Mouse (Mus musculus) embryonic facial prominence, embryonic 11.5 days (tissue): ENCODE measurements around the gene Nmnat2. TPM values are rescaled to one million over a fixed set of nuclear protein-coding genes. Genes with fewer than 3 reads are reported as not detected.

Source experiments
- ATAC-seq: fragments of 200-750 bp; cut with Nextera tagmentation; replicated peaks from 2 replicates; pipeline ENCODE4 v1.8.0; 2017; ENCODE audit warnings: low read depth; ENCODE audit not compliant: insufficient number of reproducible peaks, low FRiP score, low TSS enrichment
- DNase-seq: peaks from one replicate; pipeline ENCODE4 v3.0.0-alpha.2; 2015; ENCODE audit warnings: low spot score
- H3K27ac ChIP-seq: fragments of 300-500 bp; sonication (generic); replicated peaks from 2 replicates; pipeline ENCODE4 v1.5.1; 2014; ENCODE audit warnings: mild to moderate bottlenecking, low read depth, low read length, control low read depth
- H3K27me3 ChIP-seq: fragments of 300-500 bp; sonication (generic); 2 replicates; pipeline ENCODE4 v1.6.1; 2014; ENCODE audit warnings: mild to moderate bottlenecking, low read length, moderate library complexity, mixed read lengths; ENCODE audit not compliant: control insufficient read depth, insufficient read depth
- H3K36me3 ChIP-seq: fragments of 300-500 bp; sonication (generic); replicated peaks from 2 replicates; pipeline ENCODE4 v1.6.1; 2014; ENCODE audit warnings: low read depth, mild to moderate bottlenecking, low read length, moderate library complexity, mixed read lengths; ENCODE audit not compliant: control insufficient read depth, insufficient read depth
- H3K4me1 ChIP-seq: fragments of 300-500 bp; sonication (generic); 2 replicates; pipeline ENCODE4 v1.6.1; 2014; ENCODE audit warnings: low read length, mixed read lengths; ENCODE audit not compliant: control insufficient read depth, insufficient read depth
- H3K4me2 ChIP-seq: fragments of 300-500 bp; sonication (generic); 2 replicates; pipeline ENCODE4 v1.6.1; 2014; ENCODE audit warnings: low read depth, mild to moderate bottlenecking, control low read depth, low read length, moderate library complexity
- H3K4me3 ChIP-seq: fragments of 300-500 bp; sonication (generic); 2 replicates; pipeline ENCODE4 v1.5.1; 2014; ENCODE audit warnings: low read depth, low read length, control low read depth
- H3K9ac ChIP-seq: fragments of 300-500 bp; sonication (generic); replicated peaks from 2 replicates; pipeline ENCODE4 v1.6.1; 2014; ENCODE audit warnings: mild to moderate bottlenecking, control low read depth, low read length
- H3K9me3 ChIP-seq: fragments of 300-500 bp; sonication (generic); replicated peaks from 2 replicates; pipeline ENCODE4 v1.6.1; 2016; ENCODE audit warnings: mild to moderate bottlenecking, low read length, inconsistent platforms, mixed read lengths; ENCODE audit not compliant: control insufficient read depth
- WGBS: fragments of 180-500 bp; shearing (Covaris S2); extraction: QIAGEN DNeasy Blood & Tissue Kit; methylation state at CpG from one replicate; pipeline ENCODE4 v1.1.7; 2014; 5-methylcytosine and 5-hydroxymethylcytosine counted together
- polyA plus RNA-seq: library from polyadenylated mRNA; unstranded; fragments of >200 nt; fragmentation: Nextera tagmentation; extraction: Ambion mirVana; gene quantifications from 2 replicates; pipeline ENCODE4 v1.2.1, GENCODE M21; 2014

Gene Nmnat2
- polyA plus RNA-seq, result 4.3 and 6.8 TPM in 2 replicates

GRCm38 (mm10) chr1:152954821-152955523, at the start of gene Nmnat2:
Gene Nmnat2 (plus strand): TSS chr1:152954993.
- peaks cover 22% of the 10 kb centered on the region for H3K27me3 ChIP-seq
- 0 out of 2 replicates have a peak, but pooled peaks cover 5% of the 10 kb centered on the region for H3K4me1 ChIP-seq
- H3K9ac ChIP-seq, result peak within 1 kb of the TSS; percentile 9; the same call in 1 of the 2 replicates
- H3K27ac ChIP-seq, result no peak within 1 kb of the TSS
- peak within 1 kb of the TSS; percentile 84 for H3K4me2 ChIP-seq
- peak within 1 kb of the TSS; percentile 49 for H3K4me3 ChIP-seq
- peak; percentile 57 for DNase-seq
- no peaks in the 10 kb centered on the region for H3K36me3 ChIP-seq
- WGBS, result 1% methylated on average over 42 of the region's 42 CpGs
- no peaks in the 10 kb centered on the region for H3K9me3 ChIP-seq
- peak; percentile 58 for ATAC-seq

- Histone ChIP-seq H3K9ac (no peak overlapping the region), H3K9me3 (no peaks in the 10 kb centered on the region), H3K4me3 (no peak overlapping the region), H3K27me3 (no peaks in the 10 kb centered on the region), H3K27ac (no peak overlapping the region), H3K4me2 (no peak overlapping the region), H3K36me3 (no peaks in the 10 kb centered on the region), H3K4me1 (no peaks in the 10 kb centered on the region)
- no peak for ATAC-seq
- DNase-seq, result no peak
- 80% methylated on average over 6 of the region's 6 CpGs for WGBS
Measured at GRCm38 (mm10) chr1:152913483-152914460, 41.0 kb upstream of the Nmnat2 start.

- Histone ChIP-seq H3K9me3 (no peaks in the 10 kb centered on the region), H3K4me1 (no peaks in the 10 kb centered on the region), H3K4me3 (no peak overlapping the region), H3K27ac (no peak overlapping the region), H3K27me3 (no peaks in the 10 kb centered on the region), H3K36me3 (no peaks in the 10 kb centered on the region), H3K9ac (no peak overlapping the region), H3K4me2 (no peak overlapping the region)
- no peak for DNase-seq
- WGBS, result 18% methylated on average over 5 of the region's 5 CpGs
- ATAC-seq, result no peak
Measured at GRCm38 (mm10) chr1:152915766-152916165, 39.0 kb upstream of the Nmnat2 start.

GRCm38 (mm10) chr1:152916936-152917335, 37.9 kb upstream of the Nmnat2 start:
- 82% methylated on average over 5 of the region's 5 CpGs for WGBS
- H3K4me1 ChIP-seq, result no peaks in the 10 kb centered on the region
- no peak overlapping the region for H3K27ac ChIP-seq

GRCm38 (mm10) chr1:152917626-152918025, 37.2 kb upstream of the Nmnat2 start:
- 70% methylated on average over 4 of the region's 4 CpGs for WGBS
- DNase-seq (no peak), ATAC-seq (no peak)
- H3K4me2 ChIP-seq, result no peak overlapping the region
- H3K27ac ChIP-seq, result no peak overlapping the region
- H3K36me3 ChIP-seq, result no peaks in the 10 kb centered on the region
- H3K27me3 ChIP-seq, result no peaks in the 10 kb centered on the region
- H3K4me1 ChIP-seq, result no peaks in the 10 kb centered on the region
- no peak overlapping the region for H3K4me3 ChIP-seq
- no peaks in the 10 kb centered on the region for H3K9me3 ChIP-seq
- no peak overlapping the region for H3K9ac ChIP-seq

More at GRCm38 (mm10) chr1:152916936-152917335, 37.9 kb upstream of the Nmnat2 start:
- Histone ChIP-seq H3K9me3 (no peaks in the 10 kb centered on the region), H3K9ac (no peak overlapping the region), H3K27me3 (no peaks in the 10 kb centered on the region), H3K4me2 (no peak overlapping the region), H3K4me3 (no peak overlapping the region), H3K36me3 (no peaks in the 10 kb centered on the region)
- DNase-seq, result no peak
- ATAC-seq, result no peak

GRCm38 (mm10) chr1:152921786-152922185, 33.0 kb upstream of the Nmnat2 start:
- no peak overlapping the region for H3K4me3 ChIP-seq
- H3K4me2 ChIP-seq, result no peak overlapping the region
- WGBS, result 81% methylated on average over 3 of the region's 3 CpGs
- ATAC-seq (no peak), DNase-seq (no peak)
- no peaks in the 10 kb centered on the region for H3K27me3 ChIP-seq
- H3K36me3 ChIP-seq, result no peaks in the 10 kb centered on the region
- H3K4me1 ChIP-seq, result no peaks in the 10 kb centered on the region
- H3K9me3 ChIP-seq, result no peaks in the 10 kb centered on the region
- H3K9ac ChIP-seq, result no peak overlapping the region
- H3K27ac ChIP-seq, result no peak overlapping the region

- no peak overlapping the region for H3K9ac ChIP-seq
- DNase-seq (no peak), ATAC-seq (no peak)
- no peak overlapping the region for H3K4me2 ChIP-seq
- 52% methylated on average over 11 of the region's 11 CpGs for WGBS
- no peaks in the 10 kb centered on the region for H3K36me3 ChIP-seq
- H3K9me3 ChIP-seq, result no peaks in the 10 kb centered on the region
- H3K27me3 ChIP-seq, result no peaks in the 10 kb centered on the region
- no peak overlapping the region for H3K27ac ChIP-seq
- no peak overlapping the region for H3K4me3 ChIP-seq
- no peaks in the 10 kb centered on the region for H3K4me1 ChIP-seq
Measured at GRCm38 (mm10) chr1:152933962-152934361, 20.8 kb upstream of the Nmnat2 start.

- Histone ChIP-seq H3K27me3 (no peaks in the 10 kb centered on the region), H3K36me3 (no peaks in the 10 kb centered on the region), H3K9me3 (no peaks in the 10 kb centered on the region), H3K4me1 (no peaks in the 10 kb centered on the region), H3K9ac (no peak overlapping the region), H3K4me3 (no peak overlapping the region), H3K4me2 (no peak overlapping the region), H3K27ac (no peak overlapping the region)
- DNase-seq (no peak), ATAC-seq (no peak)
- 54% methylated on average over 6 of the region's 6 CpGs for WGBS
Measured at GRCm38 (mm10) chr1:152935476-152935875, 19.3 kb upstream of the Nmnat2 start.
